Mouse (Mus musculus): ENCODE data around the gene Stx8.

Gene Stx8

DNA sequence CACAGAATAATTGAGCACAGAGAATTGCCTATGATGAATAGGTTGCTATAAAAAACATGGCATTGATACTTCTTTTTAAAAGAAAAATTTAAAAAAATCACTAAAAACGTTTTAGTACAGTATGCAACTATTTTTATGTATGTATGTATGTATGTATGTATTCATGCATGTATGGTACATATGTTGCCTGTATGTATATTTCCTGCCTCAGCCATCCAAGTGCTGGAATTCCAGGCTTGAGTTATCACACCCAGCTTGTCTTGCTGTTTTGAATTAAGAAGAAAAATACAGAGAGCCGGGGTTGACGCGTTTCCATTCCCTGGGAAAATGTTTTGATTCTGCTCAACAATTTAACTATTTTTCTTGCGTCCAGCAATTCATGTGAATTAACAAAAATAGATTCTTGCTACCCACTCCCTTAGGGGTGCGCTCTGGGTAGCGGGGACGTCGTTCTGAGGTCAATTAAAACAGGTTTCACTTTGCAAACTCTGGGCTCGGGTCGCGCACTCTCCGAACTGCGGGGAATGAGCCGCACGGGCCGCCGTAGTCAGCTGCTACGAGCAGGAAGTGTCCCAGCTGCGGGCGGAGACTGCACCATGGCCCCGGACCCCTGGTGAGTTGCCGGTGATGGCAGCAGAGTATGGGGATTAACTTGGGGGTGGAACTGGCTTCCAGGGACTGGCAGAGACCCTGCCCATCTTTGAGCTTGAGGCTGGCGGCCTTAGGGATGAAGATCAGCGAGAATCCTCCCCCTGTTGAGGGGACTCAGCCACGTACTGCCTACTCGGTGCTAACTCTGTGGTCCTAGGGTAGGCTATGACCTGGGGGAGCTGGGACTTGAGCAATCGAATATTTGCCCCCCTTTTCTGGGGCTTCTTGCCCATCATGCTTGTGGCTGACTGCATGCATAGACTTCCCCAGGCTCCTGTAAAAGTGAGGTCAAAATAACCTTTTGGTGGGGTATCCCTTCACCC is at the start of gene Stx8:
Stx8 (plus strand) TSS at position 289 of the 974 bp plus-strand sequence.
- DNase-seq: peak; percentile 89

DNA sequence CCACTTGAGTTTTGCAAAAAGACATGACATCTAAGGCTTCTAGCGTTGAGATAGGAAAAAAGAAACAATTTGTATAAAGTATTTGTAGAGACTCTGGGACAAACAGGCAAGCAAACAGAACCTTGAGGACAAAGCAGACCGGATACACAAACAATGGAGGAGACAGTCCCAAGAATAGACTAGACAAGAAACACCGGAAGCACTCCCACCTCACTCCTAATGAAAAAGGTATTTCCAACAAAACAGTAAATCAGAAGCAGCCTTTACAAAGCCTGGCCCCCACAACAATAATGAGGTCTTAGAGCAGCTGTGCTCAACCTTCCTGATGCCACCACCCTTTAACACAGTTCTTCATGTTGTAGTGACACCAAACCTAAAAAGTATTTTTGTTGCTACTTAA is 48.9 kb upstream of the Stx8 start:
- no peak for DNase-seq

DNA sequence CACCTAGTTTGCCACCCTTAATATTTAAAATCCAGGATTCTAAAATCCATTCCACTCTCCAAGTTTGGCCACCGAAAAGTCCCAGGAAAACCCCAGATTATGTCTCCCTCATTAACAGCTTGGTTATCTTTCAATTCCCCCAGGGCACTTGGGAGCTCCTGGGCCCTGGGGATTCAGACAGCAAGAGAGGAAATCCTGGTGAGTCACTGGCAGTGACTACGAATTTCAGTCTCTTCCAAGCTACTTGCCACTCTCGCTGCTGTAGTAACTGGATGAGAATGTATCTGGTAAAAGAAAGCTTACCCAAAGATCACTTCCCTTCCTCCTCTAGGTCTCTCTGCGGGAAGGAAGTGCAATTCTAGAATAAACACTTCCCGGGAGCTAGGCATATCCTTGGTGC is 46.4 kb upstream of the Stx8 start:
- no peak for DNase-seq

DNA sequence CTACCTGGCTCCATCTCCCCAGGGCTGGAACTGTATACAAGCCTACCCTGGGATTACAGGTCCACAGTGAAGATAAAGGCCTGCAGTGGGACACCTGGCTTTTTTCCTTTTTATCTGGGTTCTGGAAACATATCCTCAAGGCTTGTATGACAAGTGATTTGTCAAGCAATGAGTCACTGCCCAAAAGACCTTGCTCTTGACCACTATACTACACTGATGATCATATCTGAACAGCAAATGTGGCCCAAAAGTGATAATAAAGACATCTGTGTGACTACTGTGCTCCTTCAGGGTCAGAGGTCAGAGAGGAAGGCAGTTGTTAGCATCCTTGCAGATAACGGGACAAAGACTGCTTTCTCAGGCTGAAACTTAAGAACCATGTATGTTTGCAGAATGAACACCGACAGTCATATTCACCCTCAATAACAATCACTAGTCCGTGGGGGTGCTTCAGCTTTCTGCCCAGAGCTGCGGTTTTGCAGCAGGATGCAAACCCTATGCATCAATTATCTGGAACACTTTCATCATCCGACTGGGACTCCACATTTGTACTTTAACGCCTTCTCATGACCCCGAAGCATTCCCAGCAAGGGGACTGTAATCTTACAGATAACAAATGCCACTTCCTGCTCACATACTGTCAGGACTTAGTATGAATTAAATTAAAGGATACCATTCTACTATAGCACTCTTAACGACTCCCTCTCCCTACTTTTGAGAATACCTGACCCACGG is 45.6 kb upstream of the Stx8 start:
- DNase-seq: no peak

DNA sequence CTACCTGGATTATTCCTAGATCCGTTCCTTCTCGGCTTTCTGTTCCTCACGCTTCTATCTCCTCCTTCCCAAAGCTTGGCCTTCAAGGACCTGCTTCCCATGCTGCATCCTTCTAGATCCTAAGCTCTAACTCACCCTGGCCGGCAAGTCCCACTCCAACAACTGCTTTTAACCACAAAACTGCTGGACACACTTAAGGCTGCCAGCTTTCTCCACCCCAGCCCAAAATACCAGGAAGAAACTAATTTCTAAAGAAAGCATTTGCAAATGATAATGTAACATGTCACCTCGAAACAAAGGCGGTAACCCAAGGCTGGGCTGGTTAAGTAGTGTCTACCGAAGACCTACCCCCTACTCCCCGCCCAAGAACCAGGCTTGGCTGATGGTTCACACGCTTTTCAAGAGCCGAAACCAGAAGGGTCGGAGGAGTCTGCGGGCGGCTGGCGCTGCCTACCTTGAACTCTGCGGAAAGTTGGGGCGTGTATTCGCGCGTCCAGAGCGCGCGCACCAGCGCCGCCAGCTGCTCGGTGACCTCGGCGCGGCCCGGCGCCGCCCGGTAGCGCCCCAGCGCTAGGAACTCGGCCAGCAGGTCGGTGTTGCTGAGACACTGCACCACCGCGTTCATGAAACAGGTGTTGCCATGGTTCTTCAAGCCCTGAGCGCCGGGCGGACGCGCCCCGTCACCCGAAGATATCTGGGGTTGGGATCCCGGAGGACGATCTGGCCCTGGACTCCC is 44.7 kb upstream of the Stx8 start:
- no peak for DNase-seq

DNA sequence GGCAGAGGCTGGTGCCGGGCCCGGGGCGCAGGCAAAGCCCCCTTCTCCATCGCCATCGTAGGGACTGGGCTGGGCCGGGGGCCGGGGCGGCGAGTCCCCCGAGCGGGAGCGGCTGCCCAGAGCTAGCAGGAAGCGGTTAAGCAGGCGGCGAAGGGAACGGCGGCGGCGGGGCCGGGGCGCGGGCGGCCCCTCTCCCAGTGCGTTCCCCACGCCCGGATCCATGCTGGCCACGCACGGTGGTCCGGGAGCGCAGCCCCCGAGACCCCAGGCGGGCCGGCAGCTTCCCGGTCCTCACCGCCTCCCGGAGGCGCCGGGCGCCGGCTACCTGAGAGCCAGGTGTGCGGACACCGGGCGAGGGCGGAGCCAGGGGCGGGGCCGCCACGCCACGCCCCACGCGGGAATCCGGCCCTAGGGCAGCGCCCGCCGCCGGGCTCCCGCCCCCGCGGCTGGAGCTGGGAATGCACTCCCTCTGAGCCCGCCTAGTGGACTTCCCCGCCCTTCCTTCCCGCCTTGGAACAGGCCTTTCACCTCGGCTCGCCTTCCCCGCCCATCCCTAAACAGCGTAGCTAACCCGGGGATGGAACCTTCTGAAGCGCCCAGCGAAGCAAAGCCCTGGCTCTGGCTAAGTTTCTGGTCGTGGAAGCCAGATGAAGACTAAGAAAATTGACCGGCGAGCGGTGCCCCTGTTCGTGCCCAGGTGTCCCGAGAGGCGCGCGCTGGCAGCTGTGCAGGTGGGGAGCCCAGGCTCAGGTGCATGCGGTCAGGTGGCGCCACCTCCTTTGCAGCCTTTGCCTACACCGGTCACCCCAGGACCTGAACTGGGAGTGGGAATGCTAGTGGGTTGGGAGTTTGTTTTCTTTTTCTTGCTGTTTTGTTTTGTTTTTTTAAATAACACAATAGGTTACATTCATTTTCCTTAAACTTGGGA is 43.9 kb upstream of the Stx8 start, which contains the start of gene Usp43:
Usp43 (minus strand) TSS at position 327 of the 928 bp plus-strand sequence.
- DNase-seq: no peak

DNA sequence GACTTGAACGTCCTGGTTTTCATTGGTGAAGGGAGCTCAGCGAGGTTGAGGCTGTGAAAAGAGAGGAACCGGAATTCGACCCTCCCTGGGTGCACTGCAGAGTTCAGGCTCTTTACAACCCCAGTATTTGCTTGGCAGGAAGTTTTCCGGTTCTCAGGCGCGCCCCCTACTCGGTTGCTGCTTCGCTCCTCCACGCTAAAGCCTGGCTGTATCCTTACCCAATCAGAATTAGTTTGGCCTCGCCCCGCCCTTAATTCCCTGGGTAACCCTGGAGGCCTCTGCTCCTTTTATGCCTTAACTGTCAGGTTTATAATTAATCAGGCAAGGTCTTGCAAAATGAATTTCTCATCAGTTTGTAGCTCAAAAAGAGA is 43.3 kb upstream of the Stx8 start:
- no peak for DNase-seq

DNA sequence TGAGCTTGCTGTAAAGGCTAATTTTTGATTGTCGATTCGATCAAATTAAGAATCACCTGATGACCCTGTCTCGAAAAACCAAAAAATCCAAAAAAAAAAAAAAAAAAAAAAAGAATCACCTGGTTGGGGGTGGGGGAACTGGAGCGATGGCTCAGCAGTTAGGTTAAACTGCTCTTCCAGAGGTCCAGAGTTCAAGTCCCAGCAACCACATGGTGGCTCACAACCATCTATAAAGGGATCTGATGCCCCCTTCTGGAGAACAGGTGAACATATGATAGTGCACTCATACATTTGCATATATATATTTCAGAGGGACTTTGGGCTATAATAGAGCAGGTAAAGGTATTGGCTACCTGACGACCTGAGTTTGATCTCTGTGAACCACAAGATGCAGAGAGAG is 42.3 kb upstream of the Stx8 start:
- no peak for DNase-seq

DNA sequence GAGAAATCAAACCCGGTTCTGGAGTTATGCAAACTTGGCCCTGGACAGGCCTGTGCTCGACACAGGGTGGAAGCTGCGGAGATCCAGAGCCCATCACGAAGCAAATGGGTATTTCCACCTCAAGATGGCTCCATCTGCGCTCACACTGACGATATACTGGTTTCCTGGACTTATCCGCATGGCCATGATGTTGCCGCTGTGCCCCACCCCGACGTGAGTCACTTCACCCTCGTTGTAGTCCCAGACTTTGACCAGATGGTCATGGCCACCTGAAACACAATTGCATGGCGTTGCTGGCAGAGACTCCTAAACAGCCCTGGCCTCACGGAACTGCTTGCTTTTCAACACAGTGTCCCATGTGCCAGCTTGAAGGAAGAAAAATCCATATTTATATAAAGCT is 41.0 kb upstream of the Stx8 start:
- DNase-seq: no peak

DNA sequence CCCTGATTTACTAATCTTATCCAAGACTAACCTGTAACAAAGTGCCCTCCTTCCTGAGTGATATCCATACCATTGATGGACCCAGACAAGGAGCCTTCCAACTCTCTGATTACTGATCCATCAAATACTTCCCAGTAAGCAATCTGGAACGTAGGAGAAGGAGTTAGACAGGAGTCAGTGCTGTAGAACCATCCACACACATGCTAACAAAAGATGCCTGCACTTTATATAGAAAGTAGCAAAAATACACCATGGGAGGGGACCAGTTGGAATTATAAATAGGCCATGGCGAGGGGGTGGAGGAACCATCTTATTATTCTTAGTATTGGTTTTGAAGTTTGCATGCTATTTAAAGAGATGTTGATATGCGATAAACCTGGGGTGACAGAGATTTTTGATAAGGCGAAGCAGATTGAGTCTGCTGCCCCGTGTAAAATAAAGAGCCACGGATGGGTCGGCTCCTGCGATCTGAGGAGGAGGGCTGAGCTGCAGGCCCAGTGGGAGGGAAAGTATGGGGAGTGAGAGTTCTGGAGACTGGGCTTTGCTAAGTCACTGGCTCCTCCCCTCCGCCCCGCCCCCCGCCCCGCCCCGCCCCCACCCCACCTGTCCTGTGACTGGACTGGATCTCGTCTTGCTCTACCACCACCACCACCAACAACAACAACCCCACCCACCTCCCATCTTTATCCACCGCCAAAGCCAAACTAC is 39.5 kb upstream of the Stx8 start:
- no peak for DNase-seq

DNA sequence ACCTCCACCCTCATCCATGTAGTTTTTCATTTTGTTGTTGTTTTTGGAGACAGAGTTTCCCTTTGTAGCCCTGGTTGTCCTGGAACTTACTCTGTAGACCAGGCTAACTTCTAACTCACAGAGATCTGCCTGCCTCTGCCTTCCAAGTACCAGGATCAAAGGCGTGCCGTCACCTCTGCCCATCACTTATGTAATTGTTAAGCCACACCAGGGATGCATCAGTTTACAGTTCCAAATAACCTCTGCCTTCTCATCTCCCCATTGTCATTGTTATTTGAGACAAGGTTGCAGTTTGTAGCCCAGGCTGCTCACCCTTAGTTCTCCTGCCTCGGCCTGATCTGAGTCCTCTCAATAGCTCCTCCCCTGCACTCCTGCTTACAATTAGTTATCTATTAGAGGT is 33.8 kb upstream of the Stx8 start:
- no peak for DNase-seq

DNA sequence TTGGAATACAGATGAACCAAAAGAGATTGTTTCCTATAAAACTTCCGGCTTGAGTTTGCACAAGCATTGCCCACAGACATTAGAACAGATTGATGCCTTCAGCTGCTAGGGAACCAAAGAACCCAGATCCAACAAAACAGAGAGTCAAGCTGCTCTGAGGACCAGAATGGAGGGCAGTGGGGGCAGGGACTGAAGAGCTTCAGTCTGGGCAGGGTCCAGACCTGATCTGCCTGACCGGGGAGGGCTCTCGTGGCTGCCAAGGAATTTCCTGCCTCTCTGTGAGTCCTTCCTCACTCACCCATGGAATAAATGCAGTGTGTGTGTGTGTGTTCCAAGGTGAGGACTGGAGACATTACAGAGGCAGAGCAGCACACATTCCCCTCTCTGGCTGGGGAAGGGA is 17.8 kb upstream of the Stx8 start:
- DNase-seq: no peak

DNA sequence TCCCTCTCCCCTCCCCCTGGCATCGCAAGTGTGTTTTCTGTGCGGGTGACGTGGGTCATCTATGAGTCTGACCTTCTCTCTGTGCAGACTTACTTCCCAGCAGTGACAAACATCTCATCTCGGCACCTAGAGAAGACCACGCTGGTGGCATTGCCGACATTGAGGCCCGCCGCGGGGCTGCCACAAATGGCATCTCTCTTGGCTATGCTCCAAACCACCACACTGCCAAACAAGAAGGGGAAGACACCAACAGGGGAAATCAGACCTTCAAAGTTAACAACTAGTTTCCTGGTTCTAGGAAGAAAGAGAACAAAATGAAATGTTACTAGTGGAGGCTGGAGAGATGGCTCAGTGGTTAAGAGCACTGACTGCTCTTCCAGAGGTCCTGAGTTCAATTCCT is 16.5 kb upstream of the Stx8 start:
- no peak for DNase-seq

DNA sequence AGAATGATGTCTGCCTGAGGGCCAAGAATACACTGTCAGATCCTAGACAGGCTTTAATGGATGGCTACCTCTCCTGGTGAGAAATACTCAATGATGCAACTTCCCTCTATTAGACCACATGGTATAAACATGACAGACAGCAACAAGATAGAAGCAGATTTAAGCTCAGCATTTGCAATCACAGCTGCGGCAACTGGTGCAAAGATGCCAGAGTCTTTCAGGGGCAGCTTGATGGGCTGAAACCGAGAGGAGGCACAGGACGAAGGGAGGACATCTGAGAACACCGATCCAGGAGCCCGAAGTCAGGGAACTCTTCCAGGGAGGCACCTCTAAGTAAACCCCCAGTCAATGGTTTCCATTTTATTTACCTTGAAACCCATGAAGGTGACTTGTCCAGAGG is 12.4 kb upstream of the Stx8 start:
- DNase-seq: no peak

DNA sequence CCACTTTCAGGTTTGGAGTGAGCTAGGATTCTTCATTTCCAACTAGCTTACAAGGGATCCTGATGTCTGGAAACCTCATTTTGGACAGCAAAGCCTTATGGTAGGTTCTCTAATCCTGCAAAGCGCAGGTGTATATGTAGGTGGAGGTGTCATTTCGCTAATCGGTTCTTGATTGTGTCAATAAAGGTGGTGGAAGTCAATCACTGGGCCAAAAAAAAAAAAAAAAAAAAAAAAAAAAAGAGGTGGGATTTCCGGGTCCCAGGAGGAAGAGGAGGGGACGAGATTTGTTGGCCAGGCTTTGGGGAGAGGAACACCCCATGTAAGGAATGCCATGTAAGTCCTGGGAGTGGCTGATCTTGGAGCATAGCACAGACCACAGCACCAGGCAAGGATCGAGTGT is 11.6 kb upstream of the Stx8 start:
- no peak for DNase-seq

DNA sequence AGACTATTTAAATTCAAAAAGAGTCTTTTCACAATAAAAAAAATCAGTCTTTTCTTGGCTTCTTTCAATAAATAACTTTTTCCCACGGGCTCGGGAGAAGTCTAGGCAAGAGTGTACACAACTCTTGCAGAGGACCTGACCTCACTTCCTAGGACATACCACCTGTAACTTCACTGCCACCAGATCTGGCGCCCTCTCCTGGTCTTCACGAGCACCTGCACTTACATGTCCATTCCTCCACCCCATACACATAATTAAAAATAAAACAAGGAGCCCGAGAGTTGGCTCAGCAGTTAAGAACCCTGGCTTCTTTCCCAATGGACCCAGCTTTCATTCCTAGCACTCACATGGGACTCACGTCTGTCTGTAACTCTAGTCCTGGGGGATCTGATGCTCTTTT is 1.9 kb upstream of the Stx8 start:
- no peak for DNase-seq

DNA sequence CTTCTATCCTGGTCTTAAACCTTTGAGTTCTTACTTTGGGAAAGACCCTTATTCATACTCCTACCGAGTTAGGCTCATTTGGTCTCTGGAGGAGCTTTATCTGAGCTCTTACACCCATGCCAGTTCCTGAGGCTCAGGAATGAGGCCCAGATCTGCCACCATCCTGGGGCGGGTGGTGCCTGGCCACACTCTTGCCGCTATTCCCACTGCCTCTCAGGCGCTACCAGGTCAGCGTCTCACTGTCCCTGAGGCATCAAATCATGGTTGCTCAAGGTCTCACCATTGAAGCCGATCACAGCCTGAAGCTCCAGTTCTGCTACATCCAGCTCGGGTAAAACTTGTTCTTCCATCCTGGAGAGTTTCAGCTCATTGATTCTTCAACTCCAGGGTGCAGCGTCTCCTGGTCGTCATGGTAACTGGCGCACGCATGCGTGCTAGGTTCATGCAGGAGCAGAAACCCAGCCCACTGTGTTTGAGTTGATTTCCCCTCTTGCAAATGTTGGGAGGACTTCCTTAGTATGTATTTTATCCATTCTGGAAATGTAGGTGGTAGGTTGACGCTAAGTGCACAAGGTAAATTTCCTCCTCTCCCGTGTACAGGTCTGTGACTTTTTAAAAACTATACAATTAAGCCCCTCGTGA is 630 bp upstream of the Stx8 start, which contains the start of gene Cfap52:
Cfap52 (minus strand) TSS at position 410 of the 642 bp plus-strand sequence.
- peak; percentile 82 for DNase-seq

DNA sequence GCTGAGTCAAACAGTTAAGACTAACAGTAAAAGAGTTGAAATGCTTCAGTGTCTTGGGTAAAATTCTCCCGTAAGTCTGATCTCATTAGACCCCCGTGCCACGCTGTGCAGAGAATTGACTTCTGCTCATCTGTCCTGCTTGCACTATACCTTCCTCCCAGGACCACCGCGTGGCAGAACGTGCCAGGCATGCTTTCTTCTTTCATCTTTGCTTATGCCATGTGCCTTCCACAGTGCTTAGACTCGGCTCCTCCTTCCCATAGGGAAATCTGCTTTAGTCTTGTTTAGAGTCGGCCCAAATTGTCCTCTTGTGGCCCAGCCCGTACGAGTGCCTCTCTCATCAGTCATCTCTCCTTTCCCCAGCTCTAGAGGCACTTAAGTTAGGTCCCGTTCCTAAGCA is 1.8 kb downstream of the Stx8 start:
- DNase-seq: no peak

DNA sequence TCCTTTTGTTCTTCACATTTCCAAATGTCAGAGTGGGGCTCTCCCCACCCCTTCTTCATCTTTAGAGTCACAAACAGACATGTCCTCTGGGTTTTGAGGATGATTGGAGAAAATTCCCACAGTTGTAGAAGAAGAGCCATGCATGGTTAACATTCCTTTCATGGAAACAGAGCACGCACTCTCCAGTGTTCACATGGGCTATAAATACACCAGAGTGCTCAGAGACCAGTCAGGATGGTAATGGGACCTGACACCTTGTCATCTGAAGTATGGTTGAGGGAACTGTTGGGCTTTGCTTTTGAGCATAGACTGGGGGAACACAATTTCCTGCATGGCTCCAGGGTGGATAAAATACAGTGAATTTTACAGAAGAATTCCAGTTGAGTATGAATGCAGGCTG is 6.6 kb downstream of the Stx8 start:
- no peak for DNase-seq

DNA sequence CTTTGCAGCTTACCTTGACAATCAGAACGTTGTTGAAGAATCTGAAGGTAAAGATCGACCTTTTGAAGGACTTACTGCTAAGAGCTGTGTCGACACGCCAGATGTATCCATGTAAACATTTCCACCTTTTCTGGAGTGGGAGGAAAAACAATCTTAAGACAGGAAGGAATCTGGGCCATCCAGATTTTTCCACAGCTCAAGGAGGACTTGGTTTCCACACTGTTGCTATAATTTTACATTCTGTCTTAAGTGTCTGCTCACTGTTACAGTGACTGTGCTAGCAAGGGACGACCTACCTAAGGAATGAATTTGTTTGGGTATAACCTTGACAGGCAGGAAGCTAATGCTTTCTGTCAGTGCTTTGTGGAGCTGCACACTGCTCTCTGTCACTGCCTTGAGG is 7.2 kb downstream of the Stx8 start:
- no peak for DNase-seq

DNA sequence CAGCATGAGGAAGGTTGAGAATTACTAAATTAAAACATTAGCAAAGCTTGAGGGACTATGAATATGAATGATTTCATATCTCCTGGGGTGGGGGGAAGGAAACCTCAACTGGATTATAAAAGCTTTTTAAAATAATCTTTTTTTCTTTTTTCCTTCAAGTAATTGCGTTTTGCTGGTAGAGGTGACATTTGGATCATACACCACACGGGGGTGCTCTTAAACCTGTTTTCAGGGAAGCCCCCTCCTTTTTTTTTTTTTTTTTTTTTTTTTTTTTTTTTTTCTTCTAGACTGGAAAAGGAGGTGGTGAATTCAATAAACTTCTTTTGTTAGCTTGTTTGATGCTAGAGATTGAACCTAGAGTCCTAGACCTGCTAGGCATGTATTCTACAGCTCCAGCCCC is 9.3 kb downstream of the Stx8 start:
- no peak for DNase-seq
